Mouse (Mus musculus) liver, adult (tissue): Measurements from ENCODE around the gene Ckmt2.

Experiments used
- GATA4 ChIP-seq: IDR thresholded peaks from 2 replicates; pipeline ENCODE4 v1.6.1; 2014; ENCODE audit warnings: mild to moderate bottlenecking, low read length; ENCODE audit not compliant: insufficient replicate concordance

Gene Ckmt2

GRCm38 (mm10) chr13:91809476-91809875 lies 67.2 kb downstream of the Ckmt2 start:
- TF ChIP-seq GATA4: no peak

- no peak for TF ChIP-seq GATA4
Observed at GRCm38 (mm10) chr13:91807874-91808575, 68.7 kb downstream of the Ckmt2 start.

GRCm38 (mm10) chr13:91807155-91807839 lies 69.4 kb downstream of the Ckmt2 start, which contains the start of gene Zcchc9:
Gene Zcchc9 (minus strand): TSS chr13:91807705.
- no peak for TF ChIP-seq GATA4
